Mouse (Mus musculus) myocyte (in vitro differentiated cells): ENCODE data around the gene Epb41l4b.

ENCODE experiments used
- CEBPB ChIP-seq: IDR thresholded peaks from 2 replicates; pipeline ENCODE4 v1.6.1; 2011; ENCODE audit warnings: mild to moderate bottlenecking, moderate library complexity; ENCODE audit not compliant: poor library complexity, insufficient read depth, severe bottlenecking
- E2F4 ChIP-seq: IDR thresholded peaks from one replicate; pipeline ENCODE4 v1.6.1; 2011; ENCODE audit warnings: mild to moderate bottlenecking, control low read depth, moderate library complexity; ENCODE audit not compliant: insufficient read depth
- MAX ChIP-seq: IDR thresholded peaks from one replicate; pipeline ENCODE4 v1.6.1; 2011; ENCODE audit warnings: low read depth, mild to moderate bottlenecking, control low read depth
- MYOG ChIP-seq, 3 experiments: IDR thresholded peaks; one replicate each; pipeline ENCODE4 v1.6.1; 2011; ENCODE audit warnings: control low read depth in 2 of 3, low read depth in 2 of 3, mild to moderate bottlenecking in 2 of 3; ENCODE audit not compliant: insufficient read length in 2 of 3, control insufficient read depth in 1 of 3, insufficient read depth in 1 of 3
- POLR2A ChIP-seq: IDR thresholded peaks from one replicate; pipeline ENCODE4 v1.6.1; 2011; ENCODE audit warnings: low read depth, mild to moderate bottlenecking, control low read depth, moderate library complexity; ENCODE audit not compliant: insufficient read length
- POLR2AphosphoS2 ChIP-seq: IDR thresholded peaks from one replicate; pipeline ENCODE4 v1.6.1; 2011; ENCODE audit warnings: low read depth, control low read depth; ENCODE audit not compliant: insufficient read length
- REST ChIP-seq: IDR thresholded peaks from one replicate; pipeline ENCODE4 v1.6.1; 2011; ENCODE audit warnings: mild to moderate bottlenecking, control low read depth, moderate library complexity; ENCODE audit not compliant: insufficient read depth, insufficient read length
- TCF12 ChIP-seq: IDR thresholded peaks from one replicate; pipeline ENCODE4 v1.6.1; 2011; ENCODE audit warnings: mild to moderate bottlenecking, control low read depth; ENCODE audit not compliant: poor library complexity, insufficient read depth, severe bottlenecking
- TCF3 ChIP-seq: IDR thresholded peaks from one replicate; pipeline ENCODE4 v1.6.1; 2011; ENCODE audit warnings: low read depth, control low read depth; ENCODE audit not compliant: insufficient read length

DNA sequence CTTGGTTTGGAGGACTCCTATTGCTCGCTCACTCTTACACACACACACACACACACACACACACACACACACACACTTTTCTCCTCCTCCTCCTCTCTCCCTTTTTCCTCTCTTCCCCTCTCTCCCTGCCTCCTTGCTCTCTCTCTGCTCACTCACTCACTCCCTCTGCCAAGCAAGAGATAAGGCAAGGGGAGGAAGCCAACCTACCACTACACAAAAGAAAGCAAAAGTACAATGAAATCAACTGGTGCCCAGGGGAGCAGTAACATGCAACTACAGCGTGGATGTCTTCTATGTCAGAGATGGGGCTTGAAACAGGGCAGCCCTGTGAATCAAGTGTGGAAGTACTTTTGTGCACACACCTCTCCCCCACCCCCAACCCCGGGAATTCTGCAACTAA lies 24.4 kb downstream of the Epb41l4b start:
- no peak for TF ChIP-seq POLR2A
- no peak for TF ChIP-seq MAX
- no peak for TF ChIP-seq POLR2AphosphoS2
- TF ChIP-seq MYOG (IDR thresholded peaks at IDR 0.05; ENCODE audit: control insufficient read depth in 1 of 3, insufficient read depth in 1 of 3, insufficient read length in 2 of 3, low read depth in 2 of 3), result no peak
- no peak for TF ChIP-seq CEBPB
- no peak for TF ChIP-seq E2F4
- TF ChIP-seq REST, result no peak
- no peak for TF ChIP-seq TCF12
- TF ChIP-seq TCF3, result no peak
